Mouse (Mus musculus) kidney, embryonic 16.5 days (tissue): ENCODE results near the gene F930015N05Rik. TPM values are rescaled to one million over a fixed set of nuclear protein-coding genes. Genes with fewer than 3 reads are reported as not detected.

Experiments
- ATAC-seq: fragments of 200-750 bp; cut with Nextera tagmentation; 2 replicates; pipeline ENCODE4 v1.8.0; 2017; ENCODE audit warnings: moderate TSS enrichment; ENCODE audit not compliant: low FRiP score, low TSS enrichment
- H3K27ac ChIP-seq: fragments of 300-500 bp; sonication (generic); 2 replicates; pipeline ENCODE4 v1.5.1; 2014; ENCODE audit warnings: low read length
- H3K27me3 ChIP-seq: fragments of 300-500 bp; sonication (generic); 2 replicates; pipeline ENCODE4 v1.6.1; 2014; ENCODE audit warnings: low read length, control low read depth, mixed read lengths; ENCODE audit not compliant: insufficient read depth
- H3K36me3 ChIP-seq: fragments of 300-500 bp; sonication (generic); 2 replicates; pipeline ENCODE4 v1.6.1; 2014; ENCODE audit warnings: low read length, control low read depth, mixed read lengths; ENCODE audit not compliant: insufficient read depth
- H3K4me1 ChIP-seq: fragments of 300-500 bp; sonication (generic); 2 replicates; pipeline ENCODE4 v1.6.1; 2014; ENCODE audit warnings: low read length, control low read depth, mixed read lengths; ENCODE audit not compliant: insufficient read depth
- H3K4me2 ChIP-seq: fragments of 300-500 bp; sonication (generic); replicated peaks from 2 replicates; pipeline ENCODE4 v1.6.1; 2014; ENCODE audit warnings: low read depth, low read length
- H3K4me3 ChIP-seq: fragments of 300-500 bp; sonication (generic); 2 replicates; pipeline ENCODE4 v1.5.1; 2014; ENCODE audit warnings: mild to moderate bottlenecking, low read length
- H3K9ac ChIP-seq: fragments of 300-500 bp; sonication (generic); replicated peaks from 2 replicates; pipeline ENCODE4 v1.6.1; 2014; ENCODE audit warnings: low read length
- H3K9me3 ChIP-seq: fragments of 300-500 bp; sonication (generic); 2 replicates; pipeline ENCODE4 v1.6.1; 2016; ENCODE audit warnings: low read length, control low read depth
- WGBS: fragments of 180-500 bp; shearing (Covaris S2); extraction: QIAGEN DNeasy Blood & Tissue Kit; methylation state at CpG from one replicate; pipeline ENCODE4 v1.1.7; 2014; 5-methylcytosine and 5-hydroxymethylcytosine counted together
- polyA plus RNA-seq: library from polyadenylated mRNA; unstranded; fragments of >200 nt; fragmentation: Nextera tagmentation; extraction: Ambion mirVana; gene quantifications from 2 replicates; pipeline ENCODE4 v1.2.1, GENCODE M21; 2015

F930015N05Rik gene
- polyA plus RNA-seq, 1 experiment from 2014 or later, result 0.25 TPM

DNA sequence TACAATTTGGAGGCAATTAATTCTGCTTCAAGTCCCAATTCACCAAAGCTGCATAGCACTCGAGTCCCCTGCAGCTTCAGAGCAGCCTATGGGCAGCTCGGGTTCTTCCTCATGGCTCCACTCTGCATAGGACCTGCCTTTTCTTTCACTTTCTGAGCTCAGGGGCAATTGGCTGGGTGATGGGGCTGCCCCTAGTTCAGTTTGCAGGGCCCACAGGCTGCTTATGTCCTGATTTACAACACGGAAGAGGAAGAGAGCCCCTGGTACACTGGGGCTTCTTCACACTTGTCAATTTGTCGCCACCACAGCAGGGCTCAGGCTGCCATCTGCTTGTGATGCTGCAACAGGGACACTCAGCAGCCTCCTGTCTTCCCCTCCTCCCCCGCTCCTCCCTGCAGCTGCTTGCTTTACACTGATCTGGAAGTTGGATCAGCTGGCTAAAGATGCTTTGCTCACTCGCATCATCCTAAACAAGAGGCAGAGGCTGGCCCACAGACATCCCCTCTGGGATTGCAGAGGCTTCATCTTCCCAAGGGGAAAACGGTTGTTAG is 40.0 kb downstream of the F930015N05Rik start:
- WGBS, result 8% methylated on average over 7 of the region's 7 CpGs
- peaks cover 8% of the 10 kb centered on the region; the same call in 1 of the 2 replicates for H3K4me1 ChIP-seq
- no peaks in the 10 kb centered on the region for H3K9me3 ChIP-seq
- H3K27me3 ChIP-seq, result no peaks in the 10 kb centered on the region
- H3K9ac ChIP-seq, result no peak overlapping the region
- peak overlapping the region; percentile 18 for H3K4me3 ChIP-seq
- no peak overlapping the region for H3K27ac ChIP-seq
- H3K4me2 ChIP-seq, result peak overlapping the region; percentile 38
- peak; percentile 51; the same call in 1 of the 2 replicates for ATAC-seq
- no peaks in the 10 kb centered on the region for H3K36me3 ChIP-seq

GRCm38 (mm10) chr11:64386333-64386732 is 50.1 kb downstream of the F930015N05Rik start:
- H3K9me3 ChIP-seq, result no peaks in the 10 kb centered on the region
- no peaks in the 10 kb centered on the region for H3K4me1 ChIP-seq
- no peaks in the 10 kb centered on the region for H3K27me3 ChIP-seq
- no peak overlapping the region for H3K9ac ChIP-seq
- H3K4me2 ChIP-seq, result no peak overlapping the region
- no peak for ATAC-seq
- no peak overlapping the region for H3K4me3 ChIP-seq
- no peaks in the 10 kb centered on the region for H3K36me3 ChIP-seq
- 85% methylated on average over 4 of the region's 4 CpGs for WGBS
- H3K27ac ChIP-seq, result no peak overlapping the region

Other genes with a start within 250 kb of the F930015N05Rik start
- 1.6 and 1.9 TPM in 2 replicates for gene Hs3st3a1, start 1.3 kb downstream of the F930015N05Rik start, polyA plus RNA-seq